Mouse (Mus musculus): ENCODE results near the gene Cxcl3.

- TF ChIP-seq CTCF (IDR thresholded peaks at IDR 0.05; ENCODE audit: low read depth, low read length) (no peak), POLR2A (IDR thresholded peaks at IDR 0.05; ENCODE audit: extremely low read depth, insufficient read depth, low read length) (no peak)
These were observed 21.8 kb upstream of the Cxcl3 start for GRCm38 (mm10) chr5:90763912-90764665.
